Mouse (Mus musculus): ENCODE data around the gene Pear1.

GRCm38 (mm10) chr3:87838622-87839021 is 14.5 kb upstream of the Pear1 start:
- TF ChIP-seq GATA1 (IDR thresholded peaks at IDR 0.05; ENCODE audit: low read length) (no peak), TAL1 (IDR thresholded peaks at IDR 0.05; ENCODE audit: low read length) (no peak)
